Mouse (Mus musculus): Measurements from ENCODE around the gene Dot1l.
"Not testable (repeated sequence)": the region's sequence is repeated elsewhere in the genome, so short reads cannot be mapped to it uniquely, and the experiment has no call there.

The Dot1l gene

GRCm38 (mm10) chr10:80808985-80809632, 54.1 kb downstream of the Dot1l start:
- no peak for DNase-seq (ENCODE audit: low spot score in 2 of 2)

- DNase-seq (ENCODE audit: low spot score in 2 of 2) = no peak
Observed at GRCm38 (mm10) chr10:80810084-80810483, 55.1 kb downstream of the Dot1l start.

- no peak for DNase-seq (ENCODE audit: low spot score in 2 of 2)
Observed at GRCm38 (mm10) chr10:80812391-80813041, 57.5 kb downstream of the Dot1l start.

- DNase-seq (ENCODE audit: low spot score in 2 of 2) = no peak
Observed at GRCm38 (mm10) chr10:80813366-80813765, 58.4 kb downstream of the Dot1l start, which contains the start of gene Jsrp1. Gene Jsrp1 (minus strand): TSS chr10:80813498.

DNA sequence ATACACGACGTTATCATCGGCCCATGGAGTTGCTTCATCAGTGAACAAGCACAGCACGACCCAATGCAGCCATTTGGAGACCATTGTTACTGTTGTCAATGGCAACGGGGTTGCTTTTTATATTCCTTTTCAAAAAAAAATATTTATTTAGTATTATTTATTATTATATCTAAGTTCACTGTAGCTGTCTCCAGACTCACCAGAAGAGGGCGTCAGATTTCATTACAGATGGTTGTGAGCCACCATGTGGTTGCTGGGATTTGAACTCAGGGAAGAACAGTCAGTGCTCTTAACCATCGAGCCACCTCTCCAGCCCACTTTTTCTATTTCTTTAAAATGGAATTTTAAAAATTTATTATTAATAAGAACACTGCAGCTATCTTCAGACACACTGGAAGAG, 59.8 kb downstream of the Dot1l start:
- DNase-seq (ENCODE audit: low spot score in 2 of 2) = no peak

DNA sequence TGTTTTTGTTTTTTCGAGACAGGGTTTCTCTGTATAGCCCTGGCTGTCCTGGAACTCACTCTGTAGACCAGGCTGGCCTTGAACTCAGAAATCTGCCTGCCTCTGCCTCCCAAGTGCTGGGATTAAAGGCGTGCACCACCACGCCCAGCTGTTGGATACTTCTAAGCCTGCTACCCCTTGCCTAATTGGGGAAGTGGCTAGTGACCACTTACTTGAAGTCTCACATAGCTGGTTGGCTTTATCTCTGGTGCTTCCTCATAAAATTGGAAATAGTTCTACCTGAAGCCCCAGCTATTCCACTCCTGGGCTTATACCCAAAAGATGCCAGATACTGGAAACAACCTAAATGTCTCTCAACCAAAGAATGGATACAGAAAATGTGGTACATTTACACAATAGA, 61.3 kb downstream of the Dot1l start:
- not testable (repeated sequence) for DNase-seq (ENCODE audit: low spot score in 2 of 2)

DNA sequence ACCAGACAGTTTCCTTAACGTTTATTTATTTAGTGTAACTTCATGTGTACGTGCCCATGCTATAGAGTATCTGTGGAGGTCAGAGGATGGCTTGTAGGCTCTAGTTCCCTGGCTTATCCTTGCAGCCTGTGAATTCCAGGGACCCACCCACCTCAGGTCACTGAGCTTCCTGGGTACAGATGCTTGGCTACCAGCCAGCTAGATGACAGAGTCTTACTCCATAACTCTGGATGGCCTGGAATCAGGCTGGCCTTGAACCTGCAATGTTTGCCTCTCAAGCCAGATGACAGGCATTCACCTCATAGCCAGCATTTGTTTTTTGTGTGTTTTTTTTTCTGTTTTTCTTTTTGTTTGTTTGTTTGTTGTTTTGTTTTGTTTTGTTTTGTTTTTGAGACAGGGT, 62.2 kb downstream of the Dot1l start:
- no peak for DNase-seq (ENCODE audit: low spot score in 2 of 2)

- not testable (repeated sequence) for DNase-seq (ENCODE audit: low spot score in 2 of 2)
Observed at GRCm38 (mm10) chr10:80817955-80818354, 62.9 kb downstream of the Dot1l start.

DNA sequence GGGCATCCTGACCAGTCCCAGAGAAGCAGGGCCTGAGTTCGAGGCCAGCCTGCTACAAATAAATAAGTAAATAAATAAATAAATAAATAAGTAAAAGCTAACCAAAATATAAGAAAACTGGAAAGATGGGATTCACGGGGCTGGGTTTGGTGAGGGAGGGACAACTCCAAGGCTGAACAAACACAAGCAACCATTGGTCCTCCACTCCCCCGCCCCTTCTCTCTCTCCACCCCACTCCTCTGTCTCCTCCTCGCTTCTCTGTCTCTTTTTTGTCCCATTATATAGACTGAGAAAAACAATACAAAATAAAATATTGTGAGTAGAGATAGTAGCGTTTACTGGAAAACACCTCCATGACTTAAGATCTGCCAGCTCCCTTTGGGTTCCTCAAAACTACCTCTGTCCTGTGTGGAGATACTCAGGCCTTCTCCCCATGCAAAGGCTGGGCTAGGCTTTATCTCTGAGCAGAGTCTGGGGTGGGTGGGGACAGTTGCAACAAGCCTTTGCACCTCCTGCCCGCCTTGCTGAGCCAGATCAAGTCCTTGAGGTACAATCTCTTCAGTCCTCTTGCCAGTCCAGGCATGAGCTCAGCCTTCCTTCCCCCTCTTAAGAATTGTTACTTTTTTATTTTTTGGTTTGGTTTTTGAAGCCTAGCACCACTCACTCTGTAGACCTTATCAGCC, 63.7 kb downstream of the Dot1l start:
- no peak for DNase-seq (ENCODE audit: low spot score in 2 of 2)

DNA sequence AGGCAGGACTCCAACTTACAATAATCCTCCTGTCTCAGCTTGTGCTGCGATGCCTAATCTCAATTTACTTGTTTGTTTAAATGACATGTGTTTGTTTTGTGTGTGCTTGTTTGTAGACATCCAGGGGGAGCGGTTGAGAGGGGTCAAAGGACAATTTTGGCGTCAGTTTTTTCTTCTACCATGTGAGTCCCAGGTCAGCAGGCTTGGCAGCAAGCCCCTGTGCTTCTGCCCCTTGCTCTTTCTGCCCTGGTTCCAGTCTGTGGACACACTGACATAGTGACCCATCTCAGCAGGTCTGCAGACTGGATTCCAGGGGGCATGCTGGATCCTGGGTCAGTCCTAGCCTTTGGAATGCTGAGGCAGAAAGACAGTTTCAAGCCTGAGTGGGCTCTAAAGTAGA, 64.4 kb downstream of the Dot1l start:
- DNase-seq (ENCODE audit: low spot score in 2 of 2) = no peak

DNA sequence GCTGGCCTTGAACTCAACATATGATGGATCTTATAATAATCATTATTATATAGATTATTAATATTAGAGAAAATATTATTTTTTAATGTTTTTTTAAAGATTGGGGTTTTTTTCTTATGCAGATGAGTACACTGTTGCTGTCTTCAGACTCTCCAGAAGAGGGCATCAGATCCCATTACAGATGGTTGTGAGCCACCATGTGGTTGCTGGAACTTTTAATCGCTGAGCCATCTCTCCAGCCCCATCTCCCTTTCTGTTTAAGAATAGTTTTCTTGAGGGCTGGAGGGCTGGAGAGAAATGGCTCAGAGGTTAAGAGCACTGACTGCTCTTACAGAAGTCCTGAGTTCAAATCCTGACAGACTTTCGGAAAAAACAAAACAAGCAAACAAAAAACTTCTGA, 67.0 kb downstream of the Dot1l start:
- no peak for DNase-seq (ENCODE audit: low spot score in 2 of 2)

GRCm38 (mm10) chr10:80822528-80822927, 67.5 kb downstream of the Dot1l start:
- no peak for DNase-seq (ENCODE audit: low spot score in 2 of 2)

DNA sequence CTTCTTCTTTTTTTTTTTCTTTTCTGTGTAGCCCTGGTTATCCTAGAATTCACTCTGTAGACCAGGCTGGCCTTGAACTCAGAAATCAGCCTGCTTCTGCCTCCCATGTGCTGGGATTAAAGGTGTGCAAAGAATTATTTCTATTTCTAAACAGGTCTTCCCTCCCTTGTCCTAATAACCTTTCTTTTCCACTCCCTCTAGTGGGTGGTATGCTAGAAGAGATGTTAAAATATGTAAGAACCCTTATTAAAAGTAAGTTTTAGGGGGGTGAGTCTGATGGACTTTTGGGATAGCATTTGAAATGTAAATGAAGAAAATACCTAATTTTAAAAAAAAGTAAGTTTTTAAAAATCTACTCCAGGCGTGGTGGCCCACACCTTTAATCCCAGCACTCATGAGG, 68.3 kb downstream of the Dot1l start:
- no peak for DNase-seq (ENCODE audit: low spot score in 2 of 2)

DNA sequence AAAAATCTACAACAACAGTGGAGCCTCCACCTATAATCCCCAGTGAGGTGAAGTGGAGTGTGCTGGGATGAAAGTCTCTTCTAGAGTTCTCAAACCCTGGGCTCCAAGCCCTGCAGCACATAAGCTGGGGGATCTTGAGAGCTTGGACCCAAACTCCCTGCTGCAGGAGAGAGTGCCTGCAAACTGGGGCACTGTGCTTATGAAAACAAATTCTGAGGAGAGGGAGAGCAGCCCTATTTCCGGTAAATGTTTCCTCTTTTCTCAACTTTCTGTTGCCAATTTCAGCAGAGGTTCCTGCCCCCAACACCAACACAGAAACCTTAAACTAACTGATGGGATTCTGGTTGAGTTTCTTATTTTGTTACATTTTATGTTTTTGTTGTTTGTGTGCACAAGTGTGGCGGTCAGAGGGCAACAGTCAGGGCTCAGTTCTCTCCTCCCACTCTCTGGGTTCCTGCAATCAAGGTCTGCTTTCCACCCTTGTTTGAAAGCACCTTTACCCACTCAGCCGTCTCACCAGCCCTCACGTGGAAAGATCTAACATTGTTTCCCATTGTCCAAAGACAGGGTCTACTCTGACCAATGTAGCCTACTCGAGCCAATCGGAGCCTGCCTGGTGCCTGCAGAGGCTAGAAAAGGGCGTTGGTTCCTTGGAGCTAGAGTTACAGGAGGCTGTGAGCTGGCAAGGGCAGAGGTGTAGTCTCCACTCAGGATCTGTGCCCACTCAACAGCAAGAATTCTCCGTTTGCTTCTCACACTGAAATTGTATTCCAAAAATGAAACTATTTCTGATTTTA, 69.0 kb downstream of the Dot1l start:
- no peak for DNase-seq (ENCODE audit: low spot score in 2 of 2)

DNA sequence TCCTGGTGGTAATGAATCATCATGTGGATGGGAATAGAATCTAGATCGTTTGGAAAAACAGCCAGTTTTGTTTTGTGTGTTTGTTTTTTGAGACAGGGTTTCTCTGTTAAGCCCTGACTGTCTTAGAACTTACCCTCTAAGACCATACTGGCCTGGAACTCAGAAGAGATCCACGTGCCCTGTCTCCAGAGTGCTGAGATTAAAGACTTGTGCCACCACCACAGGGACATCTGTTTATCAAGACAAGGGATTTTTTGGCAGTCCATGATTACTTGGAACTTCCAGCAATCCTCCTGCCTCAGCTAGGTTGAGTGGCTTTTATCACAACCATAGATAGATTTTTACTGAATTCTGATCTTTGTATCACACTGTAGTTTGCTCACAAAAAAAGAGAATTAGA, 69.8 kb downstream of the Dot1l start:
- DNase-seq (ENCODE audit: low spot score in 2 of 2) = no peak

GRCm38 (mm10) chr10:80826151-80827062, 71.4 kb downstream of the Dot1l start, which contains the start of gene Oaz1:
Gene Oaz1 (plus strand): TSS chr10:80826656.
- DNase-seq (ENCODE audit: low spot score in 2 of 2) = peak; percentile 97 to 99

- DNase-seq (ENCODE audit: low spot score in 2 of 2) = no peak
Observed at GRCm38 (mm10) chr10:80827063-80827869, 72.3 kb downstream of the Dot1l start.

DNA sequence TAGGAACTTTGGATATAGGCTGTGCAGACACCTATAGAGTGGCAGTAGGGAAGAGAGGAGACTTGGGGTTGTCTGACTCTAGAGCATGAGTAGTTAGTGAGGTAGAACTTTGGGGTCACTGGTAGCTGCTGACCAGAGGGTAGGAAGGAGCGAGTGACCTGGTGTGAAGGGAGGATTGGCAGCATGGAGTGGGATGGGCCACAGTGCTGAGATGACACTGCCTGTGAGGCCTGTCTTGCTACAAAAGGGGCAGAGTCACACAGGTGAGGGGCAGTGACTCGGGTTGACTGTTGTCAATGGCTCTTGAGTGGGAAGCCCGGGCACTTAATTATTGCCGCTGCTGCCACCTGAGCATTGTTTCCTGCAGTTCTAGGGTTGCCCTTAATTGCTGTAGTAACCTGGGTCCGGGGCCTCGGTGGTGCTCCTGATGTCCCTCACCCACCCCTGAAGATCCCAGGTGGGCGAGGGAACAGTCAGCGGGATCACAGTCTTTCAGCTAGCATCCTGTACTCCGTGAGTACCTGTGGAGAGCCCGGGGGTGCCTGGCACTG, 72.9 kb downstream of the Dot1l start:
- DNase-seq (ENCODE audit: low spot score in 2 of 2) = no peak

GRCm38 (mm10) chr10:80828587-80828986, 73.6 kb downstream of the Dot1l start:
- not testable (repeated sequence) for DNase-seq (ENCODE audit: low spot score in 2 of 2)

Measured in cerebellum, postnatal 4 days (tissue).